Mouse (Mus musculus) intestine, embryonic 16.5 days (tissue): Measurements from ENCODE around the gene Rps6kb2. TPM values are rescaled to one million over a fixed set of nuclear protein-coding genes. Genes with fewer than 3 reads are reported as not detected.

Experiments
- ATAC-seq: fragments of 200-750 bp; cut with Nextera tagmentation; 2 replicates; pipeline ENCODE4 v1.8.0; 2017; ENCODE audit warnings: moderate TSS enrichment, moderate library complexity
- H3K27ac ChIP-seq: fragments of 300-500 bp; sonication (generic); 2 replicates; pipeline ENCODE4 v1.5.1; 2014; ENCODE audit warnings: mild to moderate bottlenecking, low read length
- H3K27me3 ChIP-seq: fragments of 300-500 bp; sonication (generic); replicated peaks from 2 replicates; pipeline ENCODE4 v1.6.1; 2014; ENCODE audit warnings: low read length, control low read depth, mixed read lengths; ENCODE audit not compliant: control insufficient read depth, insufficient read depth
- H3K36me3 ChIP-seq: fragments of 300-500 bp; sonication (generic); 2 replicates; pipeline ENCODE4 v1.6.1; 2014; ENCODE audit warnings: low read length, control low read depth; ENCODE audit not compliant: control insufficient read depth, insufficient read depth
- H3K4me1 ChIP-seq: fragments of 300-500 bp; sonication (generic); 2 replicates; pipeline ENCODE4 v1.6.1; 2014; ENCODE audit warnings: low read length, control low read depth, mixed read lengths; ENCODE audit not compliant: control insufficient read depth, insufficient read depth
- H3K4me2 ChIP-seq: fragments of 300-500 bp; sonication (generic); 2 replicates; pipeline ENCODE4 v1.6.1; 2014; ENCODE audit warnings: low read depth, low read length, control low read depth
- H3K4me3 ChIP-seq: fragments of 300-500 bp; sonication (generic); 2 replicates; pipeline ENCODE4 v1.5.1; 2014; ENCODE audit warnings: mild to moderate bottlenecking, low read length
- H3K9ac ChIP-seq: fragments of 300-500 bp; sonication (generic); 2 replicates; pipeline ENCODE4 v1.6.1; 2014; ENCODE audit warnings: low read depth, low read length
- H3K9me3 ChIP-seq: fragments of 300-500 bp; sonication (generic); 2 replicates; pipeline ENCODE4 v1.6.1; 2016; ENCODE audit warnings: low read length, control low read depth; ENCODE audit not compliant: control insufficient read depth
- WGBS: fragments of 180-500 bp; shearing (Covaris S2); extraction: QIAGEN DNeasy Blood & Tissue Kit; methylation state at CpG from one replicate; pipeline ENCODE4 v1.1.7; 2014; 5-methylcytosine and 5-hydroxymethylcytosine counted together
- polyA plus RNA-seq: library from polyadenylated mRNA; unstranded; fragments of >200 nt; fragmentation: Nextera tagmentation; extraction: Ambion mirVana; gene quantifications from 2 replicates; pipeline ENCODE4 v1.2.1, GENCODE M21; 2015

Gene Rps6kb2
- polyA plus RNA-seq, 1 experiment from 2014 or later = 49.7 TPM

DNA sequence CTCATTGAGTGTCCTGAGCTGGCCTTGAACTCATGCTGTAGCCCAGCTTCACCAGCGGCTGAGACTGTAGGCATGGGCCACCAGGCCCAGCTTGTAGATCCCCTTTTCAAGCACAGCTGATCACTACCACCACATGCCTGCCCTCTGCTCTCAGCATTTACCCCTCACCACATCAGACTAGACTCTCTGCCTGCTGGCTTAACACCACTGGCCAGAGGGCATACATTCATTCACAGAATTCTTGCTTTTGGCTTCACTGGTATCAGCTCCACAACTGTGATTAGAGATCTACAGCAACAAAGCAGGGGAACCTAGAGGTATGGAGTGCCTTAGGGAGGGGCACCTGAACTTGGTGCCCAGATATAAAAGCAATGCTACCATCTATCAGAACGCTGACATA is 42.7 kb downstream of the Rps6kb2 start:
- no peaks in the 10 kb centered on the region for H3K9me3 ChIP-seq
- peak overlapping the region; percentile 60 for H3K4me2 ChIP-seq
- no peak overlapping the region for H3K27ac ChIP-seq
- peaks cover 12% of the 10 kb centered on the region for H3K36me3 ChIP-seq
- H3K4me3 ChIP-seq = peak overlapping the region; percentile 55
- H3K27me3 ChIP-seq = no peaks in the 10 kb centered on the region
- WGBS = 91% methylated on average over 2 of the region's 2 CpGs
- H3K4me1 ChIP-seq = peaks cover 13% of the 10 kb centered on the region
- no peak for ATAC-seq
- no peak overlapping the region for H3K9ac ChIP-seq

DNA sequence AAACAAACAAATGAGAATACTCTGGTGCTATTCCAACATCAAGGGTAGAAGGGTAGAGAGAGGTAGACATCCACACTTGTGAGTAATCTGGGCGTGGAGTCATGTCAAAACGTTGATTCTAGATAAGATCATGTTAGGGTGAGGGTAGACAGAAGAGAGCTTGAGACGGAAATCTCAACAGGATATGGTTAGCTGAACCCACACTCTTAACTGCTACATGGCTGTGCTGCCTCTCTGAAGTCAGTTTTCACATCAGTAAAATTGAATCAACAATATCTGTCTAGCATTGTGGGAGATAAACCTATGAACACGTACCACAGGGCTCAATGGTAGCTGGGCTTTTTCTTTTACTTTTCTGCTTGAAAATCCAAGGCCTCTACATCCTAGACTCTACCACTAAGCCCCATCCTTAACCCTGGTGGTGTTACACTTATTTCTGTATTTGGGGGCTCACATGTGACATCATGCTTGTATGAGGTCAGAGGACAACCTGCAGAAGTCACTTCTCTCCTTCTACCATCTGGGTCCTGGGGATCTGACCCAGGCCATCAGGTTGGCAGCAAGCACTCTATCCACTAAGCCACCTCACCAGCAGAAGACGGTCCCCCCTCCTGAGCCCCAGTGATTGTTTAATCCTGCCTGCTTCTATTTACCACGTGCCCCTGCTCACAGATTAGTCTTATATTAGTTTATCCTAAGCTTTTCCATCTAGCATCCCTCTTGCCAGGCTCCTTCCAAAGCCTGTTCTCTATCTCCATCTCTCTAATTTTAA is 43.3 kb downstream of the Rps6kb2 start:
- no peak overlapping the region for H3K9ac ChIP-seq
- H3K4me2 ChIP-seq = no peak overlapping the region
- H3K4me1 ChIP-seq = peaks cover 13% of the 10 kb centered on the region
- H3K36me3 ChIP-seq = peaks cover 17% of the 10 kb centered on the region
- no peaks in the 10 kb centered on the region for H3K9me3 ChIP-seq
- H3K4me3 ChIP-seq = no peak overlapping the region
- H3K27me3 ChIP-seq = no peaks in the 10 kb centered on the region
- WGBS = 80% methylated on average over 6 of the region's 6 CpGs
- H3K27ac ChIP-seq = no peak overlapping the region
- no peak for ATAC-seq

DNA sequence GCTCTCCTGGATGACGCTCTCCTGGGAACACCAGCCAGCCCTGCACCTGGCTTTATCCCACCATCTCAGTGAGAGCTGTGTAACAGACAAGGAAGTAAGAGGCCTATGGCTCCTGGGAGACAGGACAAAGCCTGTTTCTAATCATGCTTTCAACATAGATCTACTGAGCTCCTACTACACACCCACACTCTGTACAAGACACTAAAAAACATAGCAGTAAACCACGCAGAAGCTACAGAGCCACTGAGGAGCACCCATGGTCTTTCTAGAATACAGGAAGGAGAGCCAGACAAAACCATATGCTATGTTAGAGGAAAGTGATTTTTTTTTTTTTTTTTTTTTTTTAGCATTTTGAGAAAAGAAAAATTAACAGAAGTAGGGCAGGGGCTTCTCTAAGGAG is 44.8 kb downstream of the Rps6kb2 start:
- Histone ChIP-seq H3K4me2 (no peak overlapping the region), H3K4me3 (no peak overlapping the region), H3K36me3 (peaks cover 21% of the 10 kb centered on the region), H3K9me3 (no peaks in the 10 kb centered on the region), H3K27me3 (no peaks in the 10 kb centered on the region), H3K4me1 (peaks cover 25% of the 10 kb centered on the region), H3K9ac (no peak overlapping the region), H3K27ac (no peak overlapping the region)
- ATAC-seq = no peak
- 93% methylated on average over 2 of the region's 2 CpGs for WGBS

DNA sequence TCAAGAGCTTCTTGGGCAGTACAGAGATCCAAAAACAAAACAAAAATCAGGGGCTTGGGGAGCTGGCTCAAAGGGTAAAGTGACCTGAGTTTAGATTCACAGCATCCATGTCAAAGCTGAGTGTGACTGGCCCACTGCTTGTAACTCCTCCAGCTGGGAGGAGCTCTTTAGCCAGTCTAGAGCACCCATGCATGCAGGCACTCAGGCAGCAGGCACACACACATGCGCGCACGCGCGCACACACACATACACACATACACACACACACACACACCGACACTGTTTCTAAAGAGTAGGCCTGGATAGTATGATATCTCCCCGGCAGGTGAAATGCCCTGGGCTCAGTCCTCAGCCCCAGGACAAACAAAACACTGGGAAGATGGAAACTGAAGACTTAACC is 46.1 kb downstream of the Rps6kb2 start:
- 95% methylated on average over 7 of the region's 7 CpGs for WGBS
- no peak for ATAC-seq
- no peaks in the 10 kb centered on the region for H3K27me3 ChIP-seq

DNA sequence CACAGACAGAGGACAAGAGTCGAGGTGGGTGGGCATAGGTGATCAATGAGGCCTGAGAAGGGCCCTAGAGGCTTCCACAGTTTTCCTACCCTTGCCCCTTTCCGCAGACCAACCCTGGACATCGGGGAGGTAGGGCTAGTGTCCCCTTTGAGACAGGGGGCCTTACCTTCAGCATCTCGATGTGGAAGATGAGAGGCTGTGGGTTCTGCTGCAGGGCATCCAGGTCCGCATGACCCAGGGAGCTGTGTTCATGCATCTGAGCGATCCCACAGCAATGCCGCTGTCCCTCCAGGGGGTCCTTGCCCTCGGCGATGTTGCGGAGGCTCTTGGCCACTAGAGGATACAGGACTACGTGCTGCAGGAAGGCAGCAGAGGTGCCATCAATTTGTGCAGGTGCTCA is 47.3 kb downstream of the Rps6kb2 start:
- Histone ChIP-seq H3K27me3 (no peaks in the 10 kb centered on the region), H3K4me2 (no peak overlapping the region), H3K27ac (no peak overlapping the region), H3K9ac (no peak overlapping the region), H3K4me3 (no peak overlapping the region), H3K9me3 (no peaks in the 10 kb centered on the region), H3K4me1 (peaks cover 29% of the 10 kb centered on the region), H3K36me3 (peaks cover 21% of the 10 kb centered on the region)
- ATAC-seq = no peak
- WGBS = 87% methylated on average over 11 of the region's 11 CpGs

More for the DNA sequence above, 46.1 kb downstream of the Rps6kb2 start:
- no peak overlapping the region for H3K27ac ChIP-seq
- peaks cover 21% of the 10 kb centered on the region for H3K36me3 ChIP-seq
- no peak overlapping the region for H3K4me2 ChIP-seq
- no peaks in the 10 kb centered on the region for H3K9me3 ChIP-seq
- no peak overlapping the region for H3K4me3 ChIP-seq
- peaks cover 32% of the 10 kb centered on the region for H3K4me1 ChIP-seq
- H3K9ac ChIP-seq = no peak overlapping the region

DNA sequence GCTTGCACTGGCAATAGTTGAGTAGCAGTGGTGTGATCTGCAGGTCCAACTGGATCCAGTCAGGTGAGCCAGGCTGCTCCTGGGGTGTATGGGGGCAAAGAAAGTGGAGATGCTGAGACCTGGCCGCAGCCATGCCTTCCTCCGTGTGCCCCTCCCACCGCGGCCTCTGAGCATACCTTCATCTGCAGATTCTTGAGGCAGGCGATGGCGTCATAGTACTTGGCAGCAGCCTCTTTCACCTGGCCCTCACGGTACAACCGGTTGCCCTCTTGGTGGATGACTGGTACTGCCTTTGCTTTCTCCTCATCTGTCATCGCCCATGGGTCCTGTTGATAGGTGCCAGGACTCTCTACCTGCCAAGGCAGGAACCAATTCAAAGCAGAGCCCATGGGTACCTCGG is 48.0 kb downstream of the Rps6kb2 start:
- H3K9ac ChIP-seq = no peak overlapping the region
- no peak overlapping the region for H3K4me3 ChIP-seq
- H3K27me3 ChIP-seq = no peaks in the 10 kb centered on the region
- H3K27ac ChIP-seq = no peak overlapping the region
- 95% methylated on average over 10 of the region's 10 CpGs for WGBS
- H3K36me3 ChIP-seq = peaks cover 21% of the 10 kb centered on the region
- no peaks in the 10 kb centered on the region for H3K9me3 ChIP-seq
- H3K4me2 ChIP-seq = no peak overlapping the region
- ATAC-seq = no peak
- peaks cover 23% of the 10 kb centered on the region for H3K4me1 ChIP-seq

DNA sequence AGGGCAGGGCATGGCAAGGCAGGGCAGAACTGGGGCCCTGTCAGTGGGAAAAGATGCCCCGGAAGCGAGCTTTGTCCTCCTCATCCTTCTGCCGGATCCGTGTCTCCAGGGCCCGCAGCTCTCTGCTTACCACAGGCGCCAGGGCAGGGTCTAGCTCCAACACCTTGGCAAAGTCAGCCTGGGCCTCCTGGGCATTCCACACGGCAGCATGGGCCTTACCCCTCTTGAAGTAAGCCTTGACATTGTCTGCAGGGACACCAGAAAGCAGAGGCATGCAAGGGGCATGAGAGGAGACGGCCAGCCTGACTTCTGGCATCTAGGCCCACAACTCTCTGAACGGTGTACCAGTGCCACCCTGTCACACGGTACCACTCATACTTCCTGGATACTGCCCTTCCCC is 48.6 kb downstream of the Rps6kb2 start:
- Histone ChIP-seq H3K9me3 (no peaks in the 10 kb centered on the region), H3K9ac (peak overlapping the region; percentile 59), H3K4me1 (peaks cover 23% of the 10 kb centered on the region), H3K27ac (peak overlapping the region; percentile 95), H3K36me3 (peaks cover 20% of the 10 kb centered on the region), H3K27me3 (no peaks in the 10 kb centered on the region), H3K4me2 (peak overlapping the region; percentile 33), H3K4me3 (no peak overlapping the region)
- ATAC-seq = peak; percentile 2; the same call in 1 of the 2 replicates
- WGBS = 82% methylated on average over 10 of the region's 10 CpGs

DNA sequence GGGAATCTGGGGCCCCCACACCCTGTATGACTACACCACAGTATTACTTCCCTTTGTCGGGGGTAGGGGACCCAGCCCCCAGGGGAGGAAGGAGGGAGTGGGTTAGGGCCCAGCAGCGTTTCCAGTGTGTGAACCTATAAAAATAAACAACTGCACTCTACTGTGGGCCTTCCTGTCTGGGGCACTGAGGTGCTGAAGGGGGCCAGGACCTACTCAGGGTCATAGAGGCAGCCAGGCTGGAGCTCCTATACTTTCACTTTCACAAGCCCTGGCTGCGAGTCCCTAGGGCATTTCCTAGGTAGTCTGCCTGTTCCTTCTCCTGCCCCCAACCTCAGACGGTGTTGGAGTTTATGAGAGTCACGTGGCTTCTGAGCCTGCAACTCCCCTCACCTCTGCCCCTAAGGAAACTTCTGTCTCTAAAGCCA is 49.3 kb downstream of the Rps6kb2 start:
- Histone ChIP-seq H3K9ac (peak overlapping the region; percentile 59), H3K4me3 (peak overlapping the region; percentile 15), H3K36me3 (peaks cover 20% of the 10 kb centered on the region), H3K4me1 (peaks cover 23% of the 10 kb centered on the region), H3K9me3 (no peaks in the 10 kb centered on the region), H3K4me2 (peak overlapping the region; percentile 33), H3K27ac (peak overlapping the region; percentile 95), H3K27me3 (no peaks in the 10 kb centered on the region)
- peak; percentile 93 for ATAC-seq
- WGBS = 18% methylated on average over 5 of the region's 5 CpGs

DNA sequence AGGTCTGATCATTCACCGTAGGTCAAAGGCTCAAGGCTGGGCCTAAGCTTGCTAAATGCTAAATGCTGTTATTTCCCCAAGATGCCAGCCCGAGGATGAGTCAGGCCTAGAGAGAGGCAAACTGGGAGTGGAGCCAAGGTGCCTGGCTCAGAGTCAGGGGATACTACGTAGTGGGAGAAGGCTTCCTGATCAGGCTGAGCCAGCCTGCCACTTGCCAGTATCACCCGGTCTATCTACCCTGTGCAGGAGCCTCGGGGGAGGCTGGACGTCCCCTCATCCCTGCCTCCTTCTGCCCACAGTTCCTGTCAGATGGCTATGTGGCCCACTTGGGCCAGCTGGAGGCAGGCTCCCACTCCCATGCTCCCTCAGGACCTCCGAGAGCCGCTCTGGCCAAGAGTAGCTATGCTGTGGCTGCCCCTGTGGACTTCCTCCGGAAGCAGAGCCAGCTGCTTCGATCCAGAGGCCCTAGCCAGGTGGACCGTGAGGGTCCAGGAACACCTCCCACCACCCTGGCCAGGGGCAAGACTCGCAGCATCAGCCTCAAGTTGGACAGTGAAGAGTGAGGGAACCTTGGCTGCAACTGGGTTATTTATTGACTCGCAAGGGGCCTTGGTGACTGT is 49.9 kb downstream of the Rps6kb2 start:
- peaks cover 20% of the 10 kb centered on the region for H3K36me3 ChIP-seq
- WGBS = 48% methylated on average over 13 of the region's 13 CpGs

More for the DNA sequence above, 49.9 kb downstream of the Rps6kb2 start:
- Histone ChIP-seq H3K4me3 (peak overlapping the region; percentile 15), H3K4me1 (peaks cover 23% of the 10 kb centered on the region), H3K27me3 (no peaks in the 10 kb centered on the region), H3K27ac (peak overlapping the region; percentile 95), H3K9ac (peak overlapping the region; percentile 59), H3K9me3 (no peaks in the 10 kb centered on the region), H3K4me2 (peak overlapping the region; percentile 33)
- ATAC-seq = peak; percentile 41
